Comparison of ENCODE assay signal across 9 mouse cellular contexts in the genomic region with DNA sequence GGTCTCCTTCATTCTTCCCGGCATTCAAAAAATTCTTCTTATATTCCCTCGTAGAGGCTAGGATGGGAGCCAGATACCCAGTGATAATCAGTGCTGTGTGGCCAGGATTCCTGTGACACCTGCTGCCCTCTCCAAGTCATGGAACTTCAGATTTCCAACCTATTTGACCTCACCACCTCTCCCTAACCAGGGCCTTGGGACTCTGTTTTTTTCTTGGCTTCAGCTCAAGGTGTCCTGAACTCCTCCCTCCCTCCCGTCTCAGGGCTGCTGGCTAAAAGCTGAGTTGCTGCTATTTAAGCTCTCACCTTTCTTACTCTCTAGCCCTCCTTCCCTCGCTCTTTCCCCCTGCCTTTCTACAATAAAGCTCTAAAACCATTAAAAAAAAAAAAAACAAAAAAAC. TPM values are rescaled to one million over a fixed set of nuclear protein-coding genes. Genes with fewer than 3 reads are reported as not detected.
DNase-seq lines count a peak whose midpoint lies in the region; ATAC-seq and TF ChIP-seq lines count a peak whose summit lies in the region.
"Had no signal": no experiment of that assay in that cellular context is flagged by ENCODE, and none has a peak within 500 bp of the region (broad histone marks: within the 10 kb centered on the region; RNA-seq: fewer than 3 reads in every experiment).

No protein-coding gene starts in this region.

- no peaks in the 10 kb centered on the region; the same call in 1 of the 2 replicates for H3K27me3 ChIP-seq in liver, embryonic 13.5 days

- H3K9ac ChIP-seq in liver, embryonic 13.5 days: peak overlapping the region; percentile 18; the same call in 1 of the 2 replicates

- peak overlapping the region; percentile 87 for H3K4me2 ChIP-seq in liver, embryonic 13.5 days

- no peak overlapping the region; the same call in 1 of the 2 replicates for H3K27ac ChIP-seq in gastrocnemius, adult 2 months
- no peak overlapping the region for H3K27ac ChIP-seq in liver, embryonic 13.5 days
- no peak overlapping the region for H3K27ac ChIP-seq in left cerebral cortex, adult 2 months

- no peak for DNase-seq in gastrocnemius, adult 2 months
- no peak for DNase-seq in gastrocnemius, adult 8-10 months (ENCODE audit: low spot score in 2 of 2)
- DNase-seq in thymus, postnatal 4 days: peak; percentile 42
- DNase-seq in thymus, adult 18-20 months: no peak
- no peak for DNase-seq in liver, embryonic 13.5 days
- no peak for DNase-seq in left cerebral cortex, adult 8-10 months (ENCODE audit: low spot score in 2 of 2)
- DNase-seq in gastrocnemius, postnatal 4 days (ENCODE audit: low spot score in 2 of 2): no peak
- no peak for DNase-seq in left cerebral cortex, adult 2 months (ENCODE audit: extremely low spot score in 1 of 2, low spot score in 2 of 2)
- DNase-seq: right cerebral cortex, adult 18-20 months had no signal

- peaks cover 56% of the 10 kb centered on the region for H3K4me1 ChIP-seq in liver, embryonic 13.5 days (replicated peaks)

- no peak for TF ChIP-seq CTCF in gastrocnemius, adult 2 months (IDR thresholded peaks at IDR 0.05)
- TF ChIP-seq CTCF in left cerebral cortex, adult 2 months (IDR thresholded peaks at IDR 0.05): no peak

- no peak for ATAC-seq in liver, embryonic 13.5 days (ENCODE audit: low read depth)

- H3K36me3 ChIP-seq in liver, embryonic 13.5 days: peaks cover 20% of the 10 kb centered on the region

- intact Hi-C loops in gastrocnemius, adult 2 months (cut with DNase I): loop anchor here (2.0 kb wide), 1 partner anchor 19 kb away; a partner anchor contains a TSS
- intact Hi-C loops in left cerebral cortex, adult 2 months (cut with DNase I): loop anchor here (2.0 to 5.0 kb wide), 3 partner anchors 19 to 217 kb away; a partner anchor contains a TSS

- H3K9me3 ChIP-seq in liver, embryonic 13.5 days (replicated peaks): no peaks in the 10 kb centered on the region

- WGBS in liver, embryonic 13.5 days (ENCODE audit: insufficient replicate concordance): 49% methylated on average over 4 of the region's 4 CpGs

- H3K4me3 ChIP-seq in gastrocnemius, adult 2 months: peak overlapping the region; percentile 93
- H3K4me3 ChIP-seq in liver, embryonic 13.5 days (replicated peaks): peak overlapping the region; percentile 93
- H3K4me3 ChIP-seq in left cerebral cortex, adult 2 months: no peak overlapping the region

RNA-seq across cellular contexts. Expression of a gene that starts 0.9 kb away (rescaled TPM):
- total RNA-seq in gastrocnemius, adult 2 months (2021): under 1 TPM in 1 of 2 experiments, not detected in 1; 0.33 TPM
- total RNA-seq in gastrocnemius, adult 8-10 months (2022): 1 to 10 TPM in 1 of 4 experiments, under 1 TPM in 3; 0.22 to 1.1 (median 0.57) TPM
- 0.89 and 1.0 TPM in 2 replicates for polyA plus RNA-seq in liver, embryonic 13.5 days (2015; fragmentation: Nextera tagmentation; extraction: Ambion mirVana)
- 1 to 10 TPM in 1 of 4 experiments, under 1 TPM in 3; 0.39 to 1.1 (median 0.56) TPM for total RNA-seq in left cerebral cortex, adult 8-10 months (2022)
- 1 to 10 TPM; 3.2 to 4.1 TPM for total RNA-seq in gastrocnemius, postnatal 4 days (2021)
- total RNA-seq in left cerebral cortex, adult 2 months (2021): under 1 TPM; 0.23 to 0.87 TPM

RNA-seq across cellular contexts. Expression of a gene that starts 1.0 kb away (rescaled TPM):
- 10 to 100 TPM; 25.2 to 33.5 TPM for total RNA-seq in gastrocnemius, adult 2 months (2021)
- total RNA-seq in gastrocnemius, adult 8-10 months (2022): 10 to 100 TPM; 21.6 to 31.3 (median 25.5) TPM
- 2.3 and 2.8 TPM in 2 replicates for polyA plus RNA-seq in liver, embryonic 13.5 days (2015; fragmentation: Nextera tagmentation; extraction: Ambion mirVana)
- 100 to 1,000 TPM in 3 of 4 experiments, 10 to 100 TPM in 1; 97.6 to 122 (median 112) TPM for total RNA-seq in left cerebral cortex, adult 8-10 months (2022)
- total RNA-seq in gastrocnemius, postnatal 4 days (2021): 10 to 100 TPM; 32.3 to 36.9 TPM
- total RNA-seq in left cerebral cortex, adult 2 months (2021): 100 to 1,000 TPM; 121 to 124 TPM

RNA-seq across cellular contexts. Expression of a gene that starts 4.5 kb away (rescaled TPM):
- total RNA-seq in gastrocnemius, adult 2 months (2021): under 1 TPM in 1 of 2 experiments, not detected in 1; 0.08 TPM
- under 1 TPM in 3 of 4 experiments, not detected in 1; 0.15 to 0.21 (median 0.19) TPM for total RNA-seq in gastrocnemius, adult 8-10 months (2022)
- 4.4 and 4.9 TPM in 2 replicates for polyA plus RNA-seq in liver, embryonic 13.5 days (2015; fragmentation: Nextera tagmentation; extraction: Ambion mirVana)
- not detected for total RNA-seq in left cerebral cortex, adult 8-10 months (2022)
- 1 to 10 TPM in 1 of 2 experiments, under 1 TPM in 1; 0.65 to 1.1 TPM for total RNA-seq in gastrocnemius, postnatal 4 days (2021)
- total RNA-seq in left cerebral cortex, adult 2 months (2021): not detected

RNA-seq across cellular contexts. Expression of a gene that starts 13.8 kb away (rescaled TPM):
- total RNA-seq in gastrocnemius, adult 2 months (2021): 10 to 100 TPM; 47.1 to 49.6 TPM
- 10 to 100 TPM; 38.6 to 53.2 (median 50.3) TPM for total RNA-seq in gastrocnemius, adult 8-10 months (2022)
- 107 and 116 TPM in 2 replicates for polyA plus RNA-seq in liver, embryonic 13.5 days (2015; fragmentation: Nextera tagmentation; extraction: Ambion mirVana)
- 10 to 100 TPM; 27.1 to 37.6 (median 32.4) TPM for total RNA-seq in left cerebral cortex, adult 8-10 months (2022)
- total RNA-seq in gastrocnemius, postnatal 4 days (2021): 10 to 100 TPM; 35.9 to 44.5 TPM
- total RNA-seq in left cerebral cortex, adult 2 months (2021): 10 to 100 TPM; 31.0 to 31.7 TPM

RNA-seq across cellular contexts. Expression of a gene that starts 18.7 kb away (rescaled TPM):
- 1 to 10 TPM; 1.3 to 1.7 TPM for total RNA-seq in gastrocnemius, adult 2 months (2021)
- 1 to 10 TPM in 2 of 4 experiments, under 1 TPM in 2; 0.97 to 1.3 (median 1.1) TPM for total RNA-seq in gastrocnemius, adult 8-10 months (2022)
- polyA plus RNA-seq in liver, embryonic 13.5 days (2015; fragmentation: Nextera tagmentation; extraction: Ambion mirVana): 0.89 and 1.3 TPM in 2 replicates
- 1 to 10 TPM; 1.0 to 2.0 (median 1.2) TPM for total RNA-seq in left cerebral cortex, adult 8-10 months (2022)
- total RNA-seq in gastrocnemius, postnatal 4 days (2021): 1 to 10 TPM; 3.5 to 4.7 TPM
- 1 to 10 TPM; 1.3 to 1.5 TPM for total RNA-seq in left cerebral cortex, adult 2 months (2021)
